Comparison of ENCODE assay signal across 13 mouse cellular contexts in genomic region chr17:6773249-6773966, GRCm38 (mm10). TPM values are rescaled to one million over a fixed set of nuclear protein-coding genes. Genes with fewer than 3 reads are reported as not detected.
DNase-seq lines count a peak whose midpoint lies in the region; ATAC-seq lines count a peak whose summit lies in the region.
"Had no signal": no experiment of that assay in that cellular context is flagged by ENCODE, and none has a peak within 500 bp of the region (broad histone marks: within the 10 kb centered on the region; RNA-seq: fewer than 3 reads in every experiment).

No protein-coding gene starts in this region.

- H3K27me3 ChIP-seq in intestine, embryonic 16.5 days (replicated peaks; ENCODE audit: control insufficient read depth, insufficient read depth, low read length): no peaks in the 10 kb centered on the region
- no peaks in the 10 kb centered on the region for H3K27me3 ChIP-seq in forebrain, embryonic 11.5 days (ENCODE audit: control insufficient read depth, insufficient read depth, low read length)
- H3K27me3 ChIP-seq: limb, embryonic 12.5 days; midbrain, embryonic 15.5 days; neural tube, embryonic 12.5 days had no signal

- peak overlapping the region; percentile 57 for H3K27ac ChIP-seq in intestine, embryonic 16.5 days (ENCODE audit: low read length)
- no peak overlapping the region for H3K27ac ChIP-seq in forebrain, embryonic 11.5 days (ENCODE audit: low read depth, low read length)
- H3K27ac ChIP-seq: limb, embryonic 12.5 days; midbrain, embryonic 15.5 days; neural tube, embryonic 12.5 days had no signal

- 0 out of 2 replicates have a peak overlapping the region, but pooled peaks have one; percentile 11 for H3K4me2 ChIP-seq in intestine, embryonic 16.5 days (ENCODE audit: low read depth, low read length)
- H3K4me2 ChIP-seq in forebrain, embryonic 11.5 days (ENCODE audit: low read depth, low read length, severe bottlenecking): no peak overlapping the region
- H3K4me2 ChIP-seq: limb, embryonic 12.5 days; midbrain, embryonic 15.5 days; neural tube, embryonic 12.5 days had no signal

- WGBS in intestine, embryonic 16.5 days: 60% methylated on average over 14 of the region's 14 CpGs
- 90% methylated on average over 14 of the region's 14 CpGs for WGBS in forebrain, embryonic 11.5 days

- peak; percentile 9 for DNase-seq in kidney, adult 9 months
- no peak for DNase-seq in kidney, adult 18-20 months
- DNase-seq in thymus, postnatal 14 days: peak; percentile 50
- no peak for DNase-seq in thymus, postnatal 25 days
- DNase-seq in frontal cortex, postnatal 36 days (ENCODE audit: low spot score in 2 of 2): no peak
- DNase-seq in forebrain, embryonic 11.5 days (ENCODE audit: low spot score): no peak
- DNase-seq: cerebellum, adult 2 months; gastrocnemius, postnatal 25 days; lung, postnatal 10 days had no signal

- H3K36me3 ChIP-seq in intestine, embryonic 16.5 days (ENCODE audit: control insufficient read depth, insufficient read depth, low read length): no peaks in the 10 kb centered on the region
- H3K36me3 ChIP-seq in forebrain, embryonic 11.5 days (ENCODE audit: control insufficient read depth, insufficient read depth, low read length): no peaks in the 10 kb centered on the region
- H3K36me3 ChIP-seq: limb, embryonic 12.5 days; midbrain, embryonic 15.5 days; neural tube, embryonic 12.5 days had no signal

- no peak overlapping the region for H3K4me3 ChIP-seq in intestine, embryonic 16.5 days (ENCODE audit: low read length)
- no peak overlapping the region for H3K4me3 ChIP-seq in forebrain, embryonic 11.5 days (ENCODE audit: low read depth, low read length)
- H3K4me3 ChIP-seq: limb, embryonic 12.5 days; midbrain, embryonic 15.5 days; neural tube, embryonic 12.5 days had no signal

- peaks cover 43% of the 10 kb centered on the region for H3K4me1 ChIP-seq in intestine, embryonic 16.5 days (ENCODE audit: control insufficient read depth, insufficient read depth, low read length)
- H3K4me1 ChIP-seq in forebrain, embryonic 11.5 days (replicated peaks; ENCODE audit: control insufficient read depth, insufficient read depth, low read length): peaks cover 5% of the 10 kb centered on the region; the same call in 1 of the 2 replicates

- ATAC-seq in intestine, embryonic 16.5 days: peak; percentile 73
- ATAC-seq in forebrain, embryonic 11.5 days (replicated peaks; ENCODE audit: low FRiP score): no peak
- ATAC-seq: midbrain, embryonic 15.5 days had no signal

- H3K9me3 ChIP-seq in intestine, embryonic 16.5 days (ENCODE audit: control insufficient read depth, low read length): no peaks in the 10 kb centered on the region
- H3K9me3 ChIP-seq in forebrain, embryonic 11.5 days (ENCODE audit: control insufficient read depth, low read length): no peaks in the 10 kb centered on the region
- H3K9me3 ChIP-seq: limb, embryonic 12.5 days; midbrain, embryonic 15.5 days; neural tube, embryonic 12.5 days had no signal

- H3K9ac ChIP-seq in intestine, embryonic 16.5 days (ENCODE audit: low read depth, low read length): no peak overlapping the region
- H3K9ac ChIP-seq in forebrain, embryonic 11.5 days (ENCODE audit: low read length): no peak overlapping the region
- H3K9ac ChIP-seq: limb, embryonic 12.5 days; midbrain, embryonic 15.5 days; neural tube, embryonic 12.5 days had no signal

RNA-seq across cellular contexts. Expression of gene Ezr, which starts 9.2 kb away (rescaled TPM):
- 281 and 319 TPM in 2 replicates for polyA plus RNA-seq in intestine, embryonic 16.5 days (2015; fragmentation: Nextera tagmentation; extraction: Ambion mirVana)
- polyA plus RNA-seq in forebrain, embryonic 11.5 days (2014; fragmentation: Nextera tagmentation; extraction: Ambion mirVana): 122 and 135 TPM in 2 replicates

Comparison
In these comparisons a context has a peak if more than half of its experiments do, and no peak if none do; other contexts are left out.
1. DNase-seq: peak in kidney, adult 9 months (single experiment) and thymus, postnatal 14 days (single experiment); none in kidney, adult 18-20 months (single experiment), thymus, postnatal 25 days (single experiment), frontal cortex, postnatal 36 days (0 of 2) and forebrain, embryonic 11.5 days (single experiment).